Mouse (Mus musculus): ENCODE results near the gene Kmt2d. TPM values are rescaled to one million over a fixed set of nuclear protein-coding genes. Genes with fewer than 3 reads are reported as not detected.
A peak's percentile ranks its signal among the peaks of the same experiment; 100 is the strongest.

Kmt2d gene
- total RNA-seq, 2 experiments from 2014 or later, result 63.9 to 68.6 TPM

GRCm38 (mm10) chr15:98891198-98891742, 20.3 kb upstream of the Kmt2d start:
- no peak for DNase-seq (ENCODE audit: low spot score in 2 of 2)

DNA sequence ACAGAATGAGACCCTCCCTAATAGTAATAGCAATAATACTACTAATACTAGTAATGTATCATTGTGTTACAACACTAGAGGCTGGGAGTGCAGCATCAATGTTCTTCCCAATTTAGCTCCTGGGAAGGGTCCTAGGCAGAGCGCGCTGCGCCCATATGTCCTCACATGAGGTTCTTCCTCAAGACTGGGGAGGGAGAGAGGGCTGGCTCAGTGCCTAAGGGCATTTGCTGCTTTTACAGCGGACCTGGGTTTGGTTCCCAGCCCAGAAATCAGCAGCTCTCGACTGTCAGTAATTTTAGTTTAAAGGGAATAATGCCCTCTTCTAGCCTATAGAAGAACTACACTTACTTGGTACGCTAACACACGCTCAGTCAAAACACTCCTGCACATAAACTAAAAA, 16.5 kb upstream of the Kmt2d start:
- no peak for DNase-seq (ENCODE audit: low spot score in 2 of 2)

GRCm38 (mm10) chr15:98886667-98887387, 15.8 kb upstream of the Kmt2d start:
- DNase-seq (ENCODE audit: low spot score in 2 of 2), result no peak

- no peak for DNase-seq (ENCODE audit: low spot score in 2 of 2)
These were observed 13.1 kb upstream of the Kmt2d start for GRCm38 (mm10) chr15:98884106-98884505.

DNA sequence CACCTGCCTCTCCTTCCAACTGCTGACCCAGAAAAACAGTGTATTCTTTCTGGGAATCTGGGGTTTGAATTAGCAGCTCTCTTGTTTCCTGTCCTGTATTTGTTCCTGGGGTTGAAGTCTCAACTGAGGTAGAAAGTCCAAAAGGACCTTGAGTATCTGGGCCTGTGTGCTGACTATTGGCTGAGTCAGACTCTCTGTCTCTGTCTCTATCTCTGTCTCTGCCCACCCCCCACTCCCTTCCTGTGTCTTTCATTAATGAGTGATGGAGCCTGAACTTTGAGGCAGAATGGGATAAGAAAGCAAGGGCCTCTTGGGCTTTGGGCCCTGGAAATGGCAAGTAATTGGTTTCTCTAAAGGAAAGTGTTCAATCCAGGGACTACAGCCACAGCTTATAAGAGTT, 12.7 kb upstream of the Kmt2d start:
- no peak for DNase-seq (ENCODE audit: low spot score in 2 of 2)

DNA sequence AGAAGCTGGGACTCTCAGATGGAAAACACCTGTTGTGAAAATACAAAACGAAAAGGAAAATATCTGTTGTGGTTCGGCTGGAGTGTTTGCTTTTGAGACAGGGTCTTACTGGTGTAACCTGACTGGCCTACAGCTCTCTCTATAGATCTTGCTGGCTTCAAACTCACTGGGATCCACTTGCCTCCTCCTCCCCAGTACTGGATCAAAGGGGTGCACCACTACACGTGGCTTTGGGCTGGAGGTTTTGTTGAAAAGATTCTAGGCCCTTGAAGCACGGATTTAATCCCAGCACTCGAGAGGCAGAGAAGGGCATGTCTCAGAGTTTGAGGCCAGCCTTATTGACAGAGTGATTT, 10.6 kb upstream of the Kmt2d start:
- DNase-seq (ENCODE audit: low spot score in 2 of 2), result no peak

GRCm38 (mm10) chr15:98880978-98881655, 10.1 kb upstream of the Kmt2d start:
- DNase-seq (ENCODE audit: low spot score in 2 of 2), result peak; percentile 61 to 81

- peak in 1 of 2 experiments; percentile 67 for DNase-seq (ENCODE audit: low spot score in 2 of 2)
These were observed 6.3 kb upstream of the Kmt2d start for GRCm38 (mm10) chr15:98877331-98877730.

GRCm38 (mm10) chr15:98871916-98872888, 1.2 kb upstream of the Kmt2d start:
- peak; percentile 82 to 92 for DNase-seq (ENCODE audit: low spot score in 2 of 2)

- DNase-seq (ENCODE audit: low spot score in 2 of 2), result peak in 1 of 2 experiments; percentile 56
These were observed 580 bp downstream of the Kmt2d start for GRCm38 (mm10) chr15:98870179-98871069.

- no peak for DNase-seq (ENCODE audit: low spot score in 2 of 2)
These were observed 1.4 kb downstream of the Kmt2d start for GRCm38 (mm10) chr15:98869342-98870178.

- DNase-seq (ENCODE audit: low spot score in 2 of 2), result no peak
These were observed 2.5 kb downstream of the Kmt2d start for GRCm38 (mm10) chr15:98868346-98869063.

- DNase-seq (ENCODE audit: low spot score in 2 of 2), result peak in 1 of 2 experiments; percentile 18
These were observed 3.7 kb downstream of the Kmt2d start for GRCm38 (mm10) chr15:98867321-98867720.

GRCm38 (mm10) chr15:98866501-98866900, 4.5 kb downstream of the Kmt2d start:
- DNase-seq (ENCODE audit: low spot score in 2 of 2), result no peak

DNA sequence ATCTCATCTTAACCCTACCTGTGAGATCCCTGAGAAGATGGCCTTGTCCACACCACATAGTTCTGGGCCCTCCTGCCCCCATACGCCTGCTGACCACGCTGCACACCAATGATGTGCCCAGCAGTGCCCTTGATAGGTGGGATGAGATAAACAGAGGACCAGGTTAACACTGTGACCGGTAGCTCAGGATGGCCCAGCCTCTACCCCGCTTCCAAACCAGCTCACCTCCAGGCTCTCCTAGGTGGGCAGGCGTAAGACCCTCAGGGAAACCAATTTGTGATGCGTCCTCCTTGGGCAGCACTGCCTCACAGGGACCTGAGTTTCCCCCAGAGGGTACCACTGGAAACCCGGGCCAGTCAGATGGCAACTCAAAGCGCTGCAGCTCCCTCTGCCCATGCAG, 5.2 kb downstream of the Kmt2d start:
- DNase-seq (ENCODE audit: low spot score in 2 of 2), result no peak

DNA sequence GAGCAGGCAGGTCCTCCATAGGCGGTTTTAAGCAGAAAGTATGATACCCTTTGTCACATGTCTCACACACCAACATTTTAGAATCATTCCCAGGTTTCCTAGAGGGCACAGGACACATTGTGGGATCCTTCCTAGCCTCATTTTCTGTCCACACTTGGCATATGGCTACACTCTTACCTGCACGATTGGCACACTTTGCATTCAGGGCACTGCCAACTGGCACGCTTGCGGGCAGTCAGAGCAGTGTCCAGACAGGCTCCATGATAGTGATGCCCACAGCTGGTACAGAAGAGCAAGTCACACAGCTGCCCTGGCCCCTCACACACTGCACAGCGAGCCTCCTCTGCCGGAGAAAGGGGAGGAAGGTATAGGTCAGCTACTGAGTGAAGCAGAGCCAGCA, 6.1 kb downstream of the Kmt2d start:
- DNase-seq (ENCODE audit: low spot score in 2 of 2), result no peak

DNA sequence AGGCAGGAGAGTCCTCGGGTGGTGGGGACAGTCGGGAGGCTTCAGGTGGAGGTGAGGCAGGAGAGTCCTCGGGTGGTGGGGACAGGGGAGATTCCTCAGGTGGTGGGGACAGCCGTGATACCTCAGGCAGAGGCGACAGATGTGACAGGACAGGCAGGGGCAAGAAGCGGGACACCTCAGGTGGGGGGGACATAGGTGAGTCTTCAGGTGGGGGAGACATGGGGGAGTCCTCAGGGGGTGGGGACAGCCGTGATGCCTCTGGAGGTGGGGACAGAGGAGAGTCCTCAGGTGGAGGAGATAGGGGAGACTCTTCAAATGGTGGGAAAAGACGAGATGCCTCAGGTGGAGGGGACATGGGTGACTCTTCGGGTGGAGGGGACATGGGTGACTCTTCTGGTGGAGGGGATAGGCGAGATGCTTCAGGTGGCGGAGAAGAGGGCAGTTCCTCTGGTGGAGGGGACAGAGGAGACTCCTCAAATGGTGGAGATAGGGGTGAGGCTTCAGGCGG, 7.5 kb downstream of the Kmt2d start:
- DNase-seq (ENCODE audit: low spot score in 2 of 2), result peak in 1 of 2 experiments; percentile 15

DNA sequence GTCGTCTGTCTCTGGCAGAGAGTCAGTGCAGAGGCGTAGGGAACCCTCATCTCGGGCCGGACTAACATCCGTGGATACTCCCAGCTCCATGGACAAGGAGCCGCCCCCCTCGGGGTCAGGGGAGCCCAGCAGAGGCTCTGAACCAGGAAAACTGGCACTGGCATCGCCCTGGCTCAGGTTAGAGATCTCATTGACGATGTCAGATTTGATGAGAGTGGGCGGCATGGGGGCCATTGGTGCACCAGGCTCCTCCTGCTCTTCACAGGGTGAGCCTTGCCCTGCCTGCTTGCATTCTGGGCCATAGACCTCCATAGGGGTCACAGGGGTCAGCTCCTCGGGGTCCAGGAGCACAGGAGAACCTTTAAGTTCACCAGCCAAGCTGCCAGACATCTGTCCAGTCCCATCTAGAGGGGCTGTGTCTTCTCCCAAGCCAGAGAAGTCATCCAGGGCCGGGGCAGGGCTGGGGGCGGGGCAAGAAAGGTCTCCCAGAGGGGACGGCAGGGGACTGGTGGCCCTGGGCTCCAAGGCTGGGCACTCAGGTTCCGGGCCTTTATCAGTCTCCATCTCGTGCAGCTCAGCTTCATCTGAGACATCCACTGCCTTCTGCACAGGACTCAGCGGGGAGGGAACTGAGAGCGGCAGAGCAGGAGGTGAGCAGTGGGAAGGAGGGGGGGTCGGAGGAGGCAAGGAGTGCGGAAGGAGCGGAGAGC, 9.1 kb downstream of the Kmt2d start:
- no peak for DNase-seq (ENCODE audit: low spot score in 2 of 2)

All from gastrocnemius, postnatal 4 days (tissue).